Mouse (Mus musculus) hindbrain, embryonic 12.5 days (tissue): ENCODE measurements around the gene Gcm1. TPM values are rescaled to one million over a fixed set of nuclear protein-coding genes. Genes with fewer than 3 reads are reported as not detected.

Source experiments
- ATAC-seq: fragments of 200-750 bp; cut with Nextera tagmentation; 2 replicates; pipeline ENCODE4 v1.8.0; 2017; ENCODE audit warnings: moderate TSS enrichment; ENCODE audit not compliant: low FRiP score
- H3K27ac ChIP-seq: fragments of 300-500 bp; sonication (generic); 2 replicates; pipeline ENCODE4 v1.5.1; 2016; ENCODE audit warnings: mild to moderate bottlenecking
- H3K27me3 ChIP-seq: fragments of 300-500 bp; sonication (generic); 2 replicates; pipeline ENCODE4 v1.6.1; 2016; ENCODE audit warnings: mild to moderate bottlenecking
- H3K36me3 ChIP-seq: fragments of 300-500 bp; sonication (generic); 2 replicates; pipeline ENCODE4 v1.6.1; 2016; ENCODE audit warnings: mild to moderate bottlenecking
- H3K4me1 ChIP-seq: fragments of 300-500 bp; sonication (generic); 2 replicates; pipeline ENCODE4 v1.6.1; 2016
- H3K4me2 ChIP-seq: fragments of 300-500 bp; sonication (generic); replicated peaks from 2 replicates; pipeline ENCODE4 v1.6.1; 2016; ENCODE audit warnings: mild to moderate bottlenecking
- H3K4me3 ChIP-seq: fragments of 300-500 bp; sonication (generic); 2 replicates; pipeline ENCODE4 v1.5.1; 2016; ENCODE audit warnings: mild to moderate bottlenecking
- H3K9ac ChIP-seq: fragments of 300-500 bp; sonication (generic); 2 replicates; pipeline ENCODE4 v1.6.1; 2016; ENCODE audit warnings: mild to moderate bottlenecking, moderate library complexity
- H3K9me3 ChIP-seq: fragments of 300-500 bp; sonication (generic); replicated peaks from 2 replicates; pipeline ENCODE4 v1.6.1; 2016; ENCODE audit warnings: mild to moderate bottlenecking
- WGBS: fragments of 180-500 bp; shearing (Covaris S2); methylation state at CpG from one replicate; pipeline ENCODE4 v1.1.7; 2016; 5-methylcytosine and 5-hydroxymethylcytosine counted together
- polyA plus RNA-seq: library from polyadenylated mRNA; unstranded; fragments of >200 nt; fragmentation: Nextera tagmentation; extraction: Ambion mirVana; gene quantifications from 2 replicates; pipeline ENCODE4 v1.2.1, GENCODE M21; 2016

Gene Gcm1
- polyA plus RNA-seq, 1 experiment from 2014 or later, result not detected

DNA sequence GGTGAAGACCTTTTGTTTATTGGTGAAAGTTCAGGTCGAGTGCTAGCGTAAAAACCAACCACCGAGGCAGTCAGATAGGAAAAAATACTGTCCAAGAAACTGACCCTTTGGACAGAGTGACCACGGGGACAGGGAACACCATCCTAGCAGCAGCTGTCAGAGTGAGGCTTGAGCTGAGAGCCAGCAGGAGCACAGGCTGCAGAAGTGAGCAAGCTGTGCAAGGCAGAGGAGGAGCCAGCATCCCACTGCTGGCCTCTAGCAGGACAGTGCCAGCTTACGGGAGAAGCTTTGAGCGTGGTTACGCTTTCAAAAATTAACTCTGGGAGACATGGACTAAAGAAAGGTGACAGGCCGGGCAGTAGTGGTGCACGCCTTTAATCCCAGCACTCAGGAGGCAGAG, 36.0 kb downstream of the Gcm1 start:
- no peak overlapping the region for H3K9ac ChIP-seq
- no peaks in the 10 kb centered on the region for H3K4me1 ChIP-seq
- no peaks in the 10 kb centered on the region for H3K9me3 ChIP-seq
- ATAC-seq, result no peak
- 90% methylated on average over 9 of the region's 9 CpGs for WGBS
- H3K4me2 ChIP-seq, result no peak overlapping the region
- no peaks in the 10 kb centered on the region for H3K27me3 ChIP-seq
- no peak overlapping the region for H3K4me3 ChIP-seq
- H3K27ac ChIP-seq, result no peak overlapping the region
- peaks cover 53% of the 10 kb centered on the region for H3K36me3 ChIP-seq

DNA sequence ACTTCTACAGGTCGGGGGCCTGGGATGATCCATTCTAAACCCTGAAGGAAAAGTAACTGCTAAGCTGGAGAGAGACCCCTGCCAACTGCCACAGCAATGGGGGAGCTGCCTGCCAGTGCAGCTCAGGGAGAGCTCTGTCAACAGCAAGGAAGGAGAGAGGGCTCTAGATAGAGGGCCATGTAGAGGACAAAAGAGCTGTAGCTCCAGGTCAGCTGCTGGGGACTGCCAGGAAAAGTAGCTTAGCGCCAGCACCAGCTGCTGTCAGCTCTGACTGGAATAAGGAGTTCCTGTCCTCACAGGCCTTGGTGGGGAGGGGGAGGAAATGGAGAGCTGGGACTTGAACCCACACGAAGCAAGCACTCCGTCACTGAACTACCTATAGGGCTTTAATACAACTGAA, 36.8 kb downstream of the Gcm1 start:
- no peak overlapping the region for H3K9ac ChIP-seq
- ATAC-seq, result no peak
- no peaks in the 10 kb centered on the region for H3K4me1 ChIP-seq
- H3K4me2 ChIP-seq, result no peak overlapping the region
- H3K9me3 ChIP-seq, result no peaks in the 10 kb centered on the region
- peaks cover 52% of the 10 kb centered on the region for H3K36me3 ChIP-seq
- no peaks in the 10 kb centered on the region for H3K27me3 ChIP-seq
- 77% methylated on average over 4 of the region's 4 CpGs for WGBS
- no peak overlapping the region for H3K4me3 ChIP-seq
- H3K27ac ChIP-seq, result no peak overlapping the region

DNA sequence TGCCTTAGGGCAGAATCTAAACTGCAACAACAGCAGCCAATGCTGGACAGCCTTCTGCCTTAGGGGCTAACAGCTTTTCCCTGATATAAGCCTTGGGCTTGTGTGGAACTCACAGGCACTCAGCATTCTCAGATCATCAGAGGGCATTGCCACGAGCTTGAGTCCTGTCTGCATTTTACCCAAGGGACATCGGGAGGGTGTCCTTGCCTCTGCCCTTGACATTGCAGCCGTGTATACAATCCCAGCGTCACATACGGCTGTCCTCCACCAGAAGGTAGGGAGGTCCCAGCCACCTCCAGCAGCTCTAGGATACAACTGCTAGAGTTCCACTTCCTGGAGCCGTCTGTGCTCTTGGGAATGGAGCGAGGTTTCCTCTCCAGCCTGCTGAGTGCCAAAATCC, 37.2 kb downstream of the Gcm1 start:
- peaks cover 47% of the 10 kb centered on the region for H3K36me3 ChIP-seq
- WGBS, result 80% methylated on average over 7 of the region's 7 CpGs

GRCm38 (mm10) chr9:78089906-78090305, 38.2 kb downstream of the Gcm1 start:
- Histone ChIP-seq H3K4me3 (no peak overlapping the region), H3K4me2 (no peak overlapping the region), H3K27ac (no peak overlapping the region), H3K36me3 (peaks cover 42% of the 10 kb centered on the region), H3K9me3 (no peaks in the 10 kb centered on the region), H3K27me3 (no peaks in the 10 kb centered on the region), H3K4me1 (no peaks in the 10 kb centered on the region), H3K9ac (no peak overlapping the region)
- 78% methylated on average over 1 of the region's 1 CpGs for WGBS
- no peak for ATAC-seq

More for the DNA sequence above, 37.2 kb downstream of the Gcm1 start:
- Histone ChIP-seq H3K4me1 (no peaks in the 10 kb centered on the region), H3K4me3 (no peak overlapping the region), H3K9ac (no peak overlapping the region), H3K27ac (no peak overlapping the region), H3K27me3 (no peaks in the 10 kb centered on the region), H3K9me3 (no peaks in the 10 kb centered on the region), H3K4me2 (no peak overlapping the region)
- no peak for ATAC-seq

DNA sequence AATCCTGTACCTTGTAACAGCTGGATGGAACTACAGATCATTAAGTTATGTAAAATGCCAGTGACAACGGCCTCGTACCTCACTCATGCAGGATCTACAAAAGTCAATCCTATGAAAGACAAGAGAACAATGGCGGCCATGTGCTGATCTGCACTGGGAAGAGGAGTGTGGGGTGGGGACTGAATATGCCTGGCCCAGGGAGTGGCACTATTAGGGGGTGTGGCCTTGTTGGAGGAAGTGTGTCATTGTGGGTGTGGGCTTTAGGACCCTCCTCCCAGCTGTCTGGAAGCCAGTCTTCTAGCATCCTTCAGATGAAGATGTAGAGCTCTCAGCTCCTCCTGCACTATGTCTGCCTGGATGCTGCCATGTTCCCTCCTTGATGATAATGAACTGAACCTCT, 38.9 kb downstream of the Gcm1 start:
- no peak overlapping the region for H3K9ac ChIP-seq

GRCm38 (mm10) chr9:78095686-78096085, 44.0 kb downstream of the Gcm1 start:
- Histone ChIP-seq H3K36me3 (peaks cover 53% of the 10 kb centered on the region), H3K9ac (no peak overlapping the region), H3K4me1 (no peaks in the 10 kb centered on the region), H3K4me3 (no peak overlapping the region), H3K27me3 (no peaks in the 10 kb centered on the region), H3K9me3 (no peaks in the 10 kb centered on the region), H3K27ac (no peak overlapping the region), H3K4me2 (no peak overlapping the region)
- WGBS, result 97% methylated on average over 12 of the region's 12 CpGs
- ATAC-seq, result no peak

More for the DNA sequence above, 38.9 kb downstream of the Gcm1 start:
- no peaks in the 10 kb centered on the region for H3K9me3 ChIP-seq
- H3K4me2 ChIP-seq, result no peak overlapping the region
- 92% methylated on average over 3 of the region's 3 CpGs for WGBS
- no peak for ATAC-seq
- no peak overlapping the region for H3K27ac ChIP-seq
- H3K4me3 ChIP-seq, result no peak overlapping the region
- no peaks in the 10 kb centered on the region for H3K27me3 ChIP-seq
- no peaks in the 10 kb centered on the region for H3K4me1 ChIP-seq
- H3K36me3 ChIP-seq, result peaks cover 42% of the 10 kb centered on the region

GRCm38 (mm10) chr9:78096376-78096775, 44.7 kb downstream of the Gcm1 start:
- Histone ChIP-seq H3K27ac (no peak overlapping the region), H3K4me3 (no peak overlapping the region), H3K9ac (no peak overlapping the region), H3K4me1 (no peaks in the 10 kb centered on the region), H3K4me2 (no peak overlapping the region), H3K36me3 (peaks cover 59% of the 10 kb centered on the region), H3K9me3 (no peaks in the 10 kb centered on the region), H3K27me3 (no peaks in the 10 kb centered on the region)
- 97% methylated on average over 6 of the region's 6 CpGs for WGBS
- ATAC-seq, result no peak

- Histone ChIP-seq H3K4me3 (no peak overlapping the region), H3K9me3 (no peaks in the 10 kb centered on the region), H3K27me3 (no peaks in the 10 kb centered on the region), H3K27ac (no peak overlapping the region), H3K4me2 (no peak overlapping the region), H3K36me3 (peaks cover 37% of the 10 kb centered on the region), H3K4me1 (no peaks in the 10 kb centered on the region), H3K9ac (no peak overlapping the region)
- no peak for ATAC-seq
- 88% methylated on average over 5 of the region's 5 CpGs for WGBS
Measured at GRCm38 (mm10) chr9:78100956-78101355, 49.2 kb downstream of the Gcm1 start.

GRCm38 (mm10) chr9:78101431-78101830, 49.7 kb downstream of the Gcm1 start:
- no peak overlapping the region for H3K4me3 ChIP-seq
- WGBS, result 76% methylated on average over 4 of the region's 4 CpGs
- no peak overlapping the region for H3K27ac ChIP-seq
- H3K36me3 ChIP-seq, result peaks cover 36% of the 10 kb centered on the region
- no peak overlapping the region for H3K9ac ChIP-seq
- no peaks in the 10 kb centered on the region for H3K27me3 ChIP-seq
- no peak for ATAC-seq
- H3K4me1 ChIP-seq, result 0 out of 2 replicates have a peak, but pooled peaks cover under 1% of the 10 kb centered on the region
- no peak overlapping the region for H3K4me2 ChIP-seq
- H3K9me3 ChIP-seq, result no peaks in the 10 kb centered on the region

DNA sequence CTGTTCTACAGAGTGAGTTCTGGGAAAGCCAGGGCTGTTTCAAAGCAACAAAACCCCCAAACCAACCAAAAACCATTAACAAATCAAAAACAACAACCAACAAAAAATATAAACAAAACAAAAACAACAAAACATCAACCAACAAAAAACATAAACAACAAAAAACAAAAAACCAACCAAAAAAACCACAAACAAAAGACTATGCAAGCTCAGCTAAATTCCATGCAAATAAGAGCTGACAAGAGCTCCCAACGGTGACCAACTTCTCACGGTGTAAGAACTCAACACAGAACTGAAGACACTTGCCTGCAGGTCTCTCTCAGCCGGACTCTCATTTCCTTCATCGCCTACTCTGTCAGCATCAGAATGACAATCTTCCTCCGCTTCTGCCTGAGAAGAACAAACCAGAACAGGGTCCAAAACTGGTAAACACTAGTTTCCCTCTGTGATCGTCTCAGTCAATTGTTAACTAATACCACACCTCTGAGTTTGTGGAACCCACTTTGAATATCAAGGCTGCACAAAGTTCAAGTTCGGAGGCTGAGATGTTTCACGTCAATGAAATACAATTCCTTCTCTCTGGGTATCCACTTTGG, 52.3 kb downstream of the Gcm1 start:
- no peak for ATAC-seq
- WGBS, result 88% methylated on average over 8 of the region's 8 CpGs

DNA sequence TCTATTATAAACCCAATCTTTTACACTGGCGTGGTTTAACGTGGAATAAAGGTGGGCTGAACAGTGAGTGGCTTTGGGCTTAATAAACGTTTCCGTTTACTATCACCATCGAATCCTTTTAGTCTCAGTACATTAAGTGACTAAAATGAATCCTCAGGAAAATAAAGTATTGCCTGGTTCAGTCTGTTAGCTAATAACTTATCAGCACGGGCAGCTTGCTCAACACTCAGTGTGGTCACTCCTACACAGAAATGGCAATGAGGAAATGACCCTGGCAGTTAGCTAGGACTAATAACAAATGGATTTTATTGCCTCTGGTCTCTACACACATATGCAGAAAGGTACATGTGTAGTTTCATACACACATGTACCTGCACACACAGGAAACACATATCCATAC, 53.2 kb downstream of the Gcm1 start:
- Histone ChIP-seq H3K4me3 (no peak overlapping the region), H3K27ac (no peak overlapping the region), H3K9ac (no peak overlapping the region), H3K9me3 (no peaks in the 10 kb centered on the region), H3K36me3 (peaks cover 14% of the 10 kb centered on the region), H3K4me1 (peaks cover 18% of the 10 kb centered on the region; the same call in 1 of the 2 replicates), H3K27me3 (no peaks in the 10 kb centered on the region), H3K4me2 (no peak overlapping the region)
- WGBS, result 95% methylated on average over 6 of the region's 6 CpGs
- no peak for ATAC-seq

More for the DNA sequence above, 52.3 kb downstream of the Gcm1 start:
- Histone ChIP-seq H3K27ac (no peak overlapping the region), H3K9me3 (no peaks in the 10 kb centered on the region), H3K4me3 (no peak overlapping the region), H3K4me1 (peaks cover 13% of the 10 kb centered on the region; the same call in 1 of the 2 replicates), H3K4me2 (no peak overlapping the region), H3K36me3 (peaks cover 18% of the 10 kb centered on the region), H3K27me3 (no peaks in the 10 kb centered on the region), H3K9ac (no peak overlapping the region)

DNA sequence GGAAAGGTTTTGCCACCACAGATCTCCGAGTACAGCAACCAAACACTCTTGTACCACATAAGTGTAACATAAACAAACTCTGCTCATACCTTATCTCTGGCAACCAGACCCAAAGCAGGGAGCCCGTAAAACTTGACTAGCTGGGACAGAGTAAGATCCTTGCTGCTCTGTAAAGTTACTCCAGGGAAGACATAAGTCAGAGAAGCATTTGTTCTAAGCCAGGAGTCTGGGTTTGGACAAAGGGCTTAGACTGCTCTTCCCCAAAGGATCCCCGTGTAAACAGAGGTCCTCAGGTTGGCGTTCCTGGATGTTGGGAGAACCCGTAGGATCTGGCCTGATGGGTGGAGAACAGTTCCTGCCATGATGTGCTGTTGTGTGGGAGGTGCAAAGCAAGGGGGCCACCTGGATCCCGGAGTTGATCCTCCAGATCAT, 53.8 kb downstream of the Gcm1 start:
- 88% methylated on average over 6 of the region's 6 CpGs for WGBS
- Histone ChIP-seq H3K4me1 (peaks cover 18% of the 10 kb centered on the region; the same call in 1 of the 2 replicates), H3K27me3 (no peaks in the 10 kb centered on the region), H3K4me3 (no peak overlapping the region), H3K27ac (no peak overlapping the region), H3K9ac (no peak overlapping the region), H3K9me3 (no peaks in the 10 kb centered on the region), H3K36me3 (peaks cover 9% of the 10 kb centered on the region; the same call in 1 of the 2 replicates), H3K4me2 (no peak overlapping the region)
- no peak for ATAC-seq

GRCm38 (mm10) chr9:78106821-78107220, 55.1 kb downstream of the Gcm1 start:
- no peaks in the 10 kb centered on the region for H3K36me3 ChIP-seq
- no peak overlapping the region for H3K27ac ChIP-seq
- H3K4me2 ChIP-seq, result 0 out of 2 replicates have a peak overlapping the region, but pooled peaks have one; percentile 1
- WGBS, result 72% methylated on average over 4 of the region's 4 CpGs
- peaks cover 18% of the 10 kb centered on the region; the same call in 1 of the 2 replicates for H3K4me1 ChIP-seq
- no peak overlapping the region for H3K4me3 ChIP-seq
- no peaks in the 10 kb centered on the region for H3K27me3 ChIP-seq
- H3K9ac ChIP-seq, result no peak overlapping the region
- no peak for ATAC-seq
- H3K9me3 ChIP-seq, result no peaks in the 10 kb centered on the region
